Mouse (Mus musculus) adrenal gland, postnatal 36 days (tissue): Measurements from ENCODE around the gene Aoah. TPM values are rescaled to one million over a fixed set of nuclear protein-coding genes. Genes with fewer than 3 reads are reported as not detected.

Source experiments
- DNase-seq, 2 experiments: peaks; one replicate each; pipeline ENCODE4 v3.0.0; 2021; ENCODE audit warnings: mixed read lengths in 1 of 2
- long read RNA-seq, 2 experiments: library from polyadenylated mRNA; stranded (forward); transcript quantifications; one replicate each; pipeline ENCODE4 v2.0.0; 2021; ENCODE audit warnings: borderline sequencing depth in 2 of 2
- total RNA-seq, 2 experiments: library from RNA; stranded (reverse); gene quantifications; 2 replicates each; pipeline ENCODE4 v1.2.3; 2021

Aoah gene
- 1 to 10 TPM; 1.4 to 1.7 TPM for total RNA-seq
- long read RNA-seq, experiment 1, result 0 reads
- long read RNA-seq, experiment 2, partial matches to known transcripts, result 0 of 1 reads
- long read RNA-seq, experiment 2, other reads (novel, unspliced or antisense), result 1 of 1 reads

DNA sequence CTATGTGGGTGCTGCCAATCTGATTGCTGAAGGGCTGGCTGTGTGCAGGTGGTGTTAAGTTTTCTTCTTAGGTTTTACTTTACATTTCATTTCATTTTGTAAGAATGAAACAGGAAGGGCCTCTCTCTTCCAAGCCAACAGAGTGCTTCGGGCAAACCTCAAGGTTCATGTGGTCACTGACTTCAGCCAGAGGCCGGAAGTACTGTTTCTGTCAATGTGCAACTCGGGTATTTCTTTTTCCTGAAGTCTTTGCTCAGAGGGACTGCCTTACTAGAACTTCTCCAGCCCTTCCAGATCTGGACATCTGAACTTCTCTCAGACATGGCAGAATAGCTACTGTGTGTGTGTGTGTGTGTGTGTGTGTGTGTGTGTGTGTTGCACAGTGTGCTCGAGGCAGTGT is at the start of gene Aoah:
Aoah (plus strand) TSS at position 213 of the 400 bp plus-strand sequence.
- no peak for DNase-seq

- no peak for DNase-seq
Measured at GRCm38 (mm10) chr13:20754843-20755242, 39.1 kb upstream of the Aoah start.

DNA sequence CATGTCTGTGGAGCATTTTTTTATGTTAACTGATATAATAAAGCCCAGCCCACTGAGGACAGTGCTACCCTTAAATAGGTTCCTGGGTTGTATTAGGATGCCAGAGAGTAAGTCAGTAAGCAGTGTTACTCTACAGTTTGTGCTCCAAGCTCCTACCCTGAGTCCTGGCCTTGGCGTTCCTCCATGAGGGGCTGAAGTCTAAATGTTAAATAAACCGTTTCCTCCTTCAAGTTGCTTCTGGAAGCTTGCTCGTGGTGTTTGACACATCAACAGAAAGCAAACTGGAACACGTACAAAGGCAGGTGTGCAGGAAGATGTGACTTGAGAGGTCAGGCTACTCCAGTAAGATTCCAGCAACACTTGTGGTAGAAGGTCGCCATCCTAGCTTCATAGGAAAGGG is 10.3 kb upstream of the Aoah start:
- DNase-seq, result no peak

DNA sequence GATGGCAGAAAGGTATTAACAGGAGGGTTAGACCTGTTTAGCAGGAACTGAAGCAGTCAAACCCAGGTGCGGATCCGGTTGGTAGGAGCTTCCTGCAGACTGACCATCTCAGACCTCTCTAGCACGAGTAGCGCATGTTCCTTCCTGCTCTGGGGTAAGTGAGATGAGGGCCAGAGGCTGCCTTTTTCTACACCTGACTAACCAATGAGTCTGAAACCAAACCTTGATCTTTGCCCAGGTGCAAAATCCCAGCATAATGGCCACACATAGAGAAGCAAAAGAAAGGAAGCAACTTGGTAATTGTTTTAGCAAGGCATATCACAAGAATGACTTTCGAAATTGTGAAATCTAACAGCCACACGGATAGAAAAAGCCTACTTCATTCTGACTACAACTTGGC is 9.9 kb upstream of the Aoah start:
- no peak for DNase-seq

DNA sequence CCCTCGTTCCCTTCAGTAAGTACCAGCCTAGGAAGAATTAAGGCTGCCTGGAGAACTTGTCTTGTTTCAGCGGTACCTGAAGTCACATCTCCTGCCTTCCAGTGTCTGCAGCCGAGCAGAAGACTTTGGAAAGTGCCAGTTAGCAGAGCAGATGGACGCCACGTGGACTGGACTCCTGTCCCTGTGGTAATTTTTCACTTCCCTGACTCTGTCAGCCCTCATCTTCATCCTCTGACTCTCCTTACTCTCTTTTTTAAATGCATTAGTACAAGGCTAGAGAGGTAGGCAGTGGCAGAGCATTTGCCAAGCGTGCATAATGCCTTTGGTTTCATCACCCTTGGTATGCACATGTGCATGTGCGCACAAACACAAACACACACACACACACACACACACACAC is 8.0 kb upstream of the Aoah start:
- DNase-seq, result no peak

DNA sequence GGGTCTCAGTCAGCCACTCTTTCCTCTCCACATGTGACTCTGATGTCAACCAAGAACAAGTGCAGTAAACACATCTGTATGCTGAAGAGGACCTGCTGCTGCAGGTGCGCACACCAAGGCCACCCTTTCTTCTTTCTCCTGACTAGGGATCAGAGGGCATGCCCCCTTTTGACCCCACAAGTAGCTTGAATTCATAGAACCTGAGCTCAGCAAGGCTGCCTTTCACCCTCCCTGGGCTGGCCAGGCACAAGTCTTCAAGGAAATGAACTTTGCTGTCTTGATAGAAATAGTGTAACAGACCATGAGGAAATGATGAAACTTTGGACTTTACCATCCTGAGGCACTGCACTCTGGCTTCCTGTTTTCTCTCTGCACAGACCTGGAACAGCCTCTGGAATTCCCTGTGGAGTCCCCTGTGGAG is 7.1 kb upstream of the Aoah start:
- DNase-seq, result peak in 1 of 2 experiments; percentile 3

DNA sequence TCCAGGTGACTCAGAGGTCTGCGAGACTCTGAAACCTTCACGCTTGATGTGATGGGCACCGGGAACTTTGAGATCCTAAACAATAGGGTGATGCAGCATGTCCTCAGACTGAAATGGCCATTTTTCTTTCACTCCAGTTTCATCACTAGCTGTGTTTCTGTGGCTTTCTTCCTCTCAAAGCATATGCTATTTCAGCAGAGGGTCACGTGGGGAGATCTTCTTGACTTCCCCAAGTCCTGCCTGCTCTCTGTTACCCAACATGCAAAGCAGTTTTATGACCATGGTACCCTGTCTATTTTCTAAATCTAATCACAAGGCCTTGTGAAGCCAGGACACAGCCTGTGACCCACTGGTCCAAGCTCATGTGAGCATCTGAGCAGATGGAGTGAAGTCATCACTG is 6.0 kb upstream of the Aoah start:
- DNase-seq, result no peak

DNA sequence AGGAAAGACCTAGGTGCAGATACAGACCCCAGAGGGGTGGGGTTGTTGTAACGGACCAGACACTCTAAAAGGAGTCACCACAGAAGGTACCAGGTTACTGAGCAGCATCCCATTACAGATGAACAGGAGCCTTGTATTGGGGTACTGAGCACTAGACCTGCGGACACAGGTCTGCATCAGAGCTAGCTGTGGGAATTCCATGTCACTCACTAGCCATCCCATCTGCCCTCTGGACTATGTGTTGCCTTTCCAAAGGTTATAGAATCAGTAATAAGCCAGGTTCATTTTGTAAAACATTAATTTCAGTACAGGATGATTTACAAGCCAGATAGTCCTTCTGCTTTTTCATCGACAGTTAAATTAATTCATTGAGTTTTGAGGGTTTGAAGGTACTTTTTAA is 2.7 kb downstream of the Aoah start:
- DNase-seq, result no peak

GRCm38 (mm10) chr13:20798536-20798935 is 4.6 kb downstream of the Aoah start:
- DNase-seq, result no peak

DNA sequence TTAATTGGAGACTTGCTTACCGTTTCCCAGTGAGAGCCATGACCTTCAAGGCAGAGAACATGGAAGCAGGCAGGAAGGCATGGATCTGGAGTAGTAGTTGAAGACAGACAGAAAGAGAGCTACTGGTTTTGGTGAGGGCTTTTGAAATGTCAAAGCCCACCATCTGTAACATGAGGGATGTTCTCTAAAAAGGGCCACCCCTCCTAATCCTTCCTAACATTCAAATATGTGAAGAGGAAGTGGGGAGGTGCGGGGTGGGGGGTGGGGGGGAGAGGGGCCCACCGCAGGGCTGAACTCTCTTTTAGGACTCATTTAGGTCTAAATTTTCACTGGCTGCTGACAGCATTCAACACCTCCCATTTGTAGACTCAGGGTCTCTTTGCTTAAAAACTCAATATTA is 5.9 kb downstream of the Aoah start:
- no peak for DNase-seq

- no peak for DNase-seq
Measured at GRCm38 (mm10) chr13:20800569-20800968, 6.7 kb downstream of the Aoah start.

DNA sequence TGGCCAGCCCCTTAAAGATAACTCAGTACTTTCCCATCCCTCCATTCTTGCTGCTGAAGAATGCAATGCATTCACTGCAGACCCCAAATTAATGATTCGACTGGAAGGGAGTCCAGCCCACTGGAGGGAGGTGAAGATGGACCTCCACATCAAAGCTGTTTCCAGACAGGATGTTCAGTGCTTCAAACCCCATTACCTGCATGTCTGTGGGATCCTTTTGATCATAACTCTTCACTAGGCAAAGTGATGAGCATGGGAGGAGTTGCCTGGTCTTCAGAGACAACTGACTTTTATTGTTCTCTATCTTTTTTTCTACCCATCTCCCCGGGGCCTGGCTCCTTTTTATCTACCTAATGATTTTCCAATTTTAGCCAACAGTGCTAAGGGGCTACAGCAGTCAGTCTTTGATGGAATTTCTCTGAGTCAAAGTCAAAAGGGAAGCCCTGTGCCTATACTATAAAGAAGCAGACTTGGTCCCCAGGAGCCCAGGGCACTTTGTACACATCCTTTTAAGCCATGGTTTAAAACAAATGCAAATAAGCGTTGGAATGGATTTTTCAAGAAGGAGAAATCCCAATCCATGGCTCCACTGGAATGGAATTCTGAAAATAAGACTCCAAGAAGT is 18.0 kb downstream of the Aoah start:
- no peak for DNase-seq

GRCm38 (mm10) chr13:20816385-20816784 is 22.5 kb downstream of the Aoah start:
- DNase-seq, result no peak

GRCm38 (mm10) chr13:20820712-20821328 is 26.9 kb downstream of the Aoah start:
- DNase-seq, result no peak

GRCm38 (mm10) chr13:20828728-20829127 is 34.8 kb downstream of the Aoah start:
- no peak for DNase-seq

DNA sequence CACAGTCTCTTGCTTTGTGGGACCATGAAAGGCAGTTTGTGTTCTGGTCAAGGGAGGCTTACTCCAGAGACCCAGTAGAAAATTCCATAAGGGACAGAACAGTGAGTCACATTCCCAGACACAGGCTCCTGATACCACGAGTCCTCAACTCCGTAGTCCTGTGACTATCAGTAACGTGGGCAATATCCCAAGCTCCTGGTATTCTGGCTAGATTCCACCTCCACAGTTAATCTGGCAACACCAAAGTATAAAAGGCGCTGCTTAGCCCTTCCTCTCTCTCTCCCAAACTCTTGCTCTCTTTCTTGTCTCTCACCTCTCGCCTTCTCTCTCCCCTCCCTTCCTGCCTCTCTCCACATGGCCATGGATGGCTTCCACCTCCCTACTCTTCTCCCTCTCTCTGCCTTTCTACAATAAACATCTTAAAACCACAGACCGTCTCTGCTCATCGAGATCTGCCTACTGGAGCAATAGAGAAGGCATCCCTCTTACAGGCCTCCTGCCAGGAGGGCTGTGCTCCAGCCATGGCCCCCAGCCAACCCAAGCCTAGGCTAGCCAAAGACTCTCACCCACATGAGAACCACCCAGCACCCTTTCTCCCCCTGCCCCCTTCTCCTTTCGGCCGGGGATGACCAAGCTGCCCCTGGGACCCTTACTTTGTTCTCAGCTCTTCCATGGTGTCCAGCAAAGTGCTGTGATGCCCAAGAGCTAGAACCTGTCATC is 35.4 kb downstream of the Aoah start:
- peak in 1 of 2 experiments; percentile 2 for DNase-seq

DNA sequence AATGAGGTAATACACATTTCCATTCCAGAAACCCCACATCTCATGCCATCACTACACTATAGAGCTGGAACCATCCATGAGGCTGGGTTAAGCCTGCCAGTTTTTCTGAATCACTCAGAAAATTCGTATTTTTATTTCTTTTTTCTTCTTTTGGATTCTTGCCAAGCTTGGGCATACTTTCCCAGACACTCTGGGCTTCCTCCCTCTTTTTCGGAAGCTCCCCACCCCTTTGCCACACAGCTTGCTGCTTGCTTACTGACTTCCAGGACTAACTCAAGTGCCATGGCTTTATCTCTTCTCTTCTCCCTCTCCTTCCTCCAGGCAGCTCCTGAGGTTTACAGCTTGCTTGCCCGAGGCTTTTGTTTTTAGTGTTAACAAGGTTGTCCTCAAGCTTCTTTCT is 62.0 kb downstream of the Aoah start:
- no peak for DNase-seq

DNA sequence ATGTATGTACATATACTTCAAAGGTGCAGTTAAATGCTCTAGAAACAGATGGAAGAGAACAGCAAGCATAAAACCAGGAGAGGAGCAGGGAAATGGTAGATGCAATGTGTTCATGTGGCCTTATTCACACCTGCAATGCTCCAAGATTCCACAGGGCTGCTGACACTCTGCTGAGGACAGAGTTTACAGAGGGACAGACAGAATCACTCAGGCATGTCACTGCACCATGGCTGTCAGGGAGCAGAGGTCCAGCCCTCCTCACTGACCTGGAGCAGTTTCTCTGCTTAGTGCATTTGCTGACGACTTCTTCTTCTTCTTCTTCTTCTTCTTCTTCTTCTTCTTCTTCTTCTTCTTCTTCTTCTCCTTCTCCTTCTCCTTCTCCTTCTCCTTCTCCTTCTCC is 105.5 kb downstream of the Aoah start:
- no peak for DNase-seq

DNA sequence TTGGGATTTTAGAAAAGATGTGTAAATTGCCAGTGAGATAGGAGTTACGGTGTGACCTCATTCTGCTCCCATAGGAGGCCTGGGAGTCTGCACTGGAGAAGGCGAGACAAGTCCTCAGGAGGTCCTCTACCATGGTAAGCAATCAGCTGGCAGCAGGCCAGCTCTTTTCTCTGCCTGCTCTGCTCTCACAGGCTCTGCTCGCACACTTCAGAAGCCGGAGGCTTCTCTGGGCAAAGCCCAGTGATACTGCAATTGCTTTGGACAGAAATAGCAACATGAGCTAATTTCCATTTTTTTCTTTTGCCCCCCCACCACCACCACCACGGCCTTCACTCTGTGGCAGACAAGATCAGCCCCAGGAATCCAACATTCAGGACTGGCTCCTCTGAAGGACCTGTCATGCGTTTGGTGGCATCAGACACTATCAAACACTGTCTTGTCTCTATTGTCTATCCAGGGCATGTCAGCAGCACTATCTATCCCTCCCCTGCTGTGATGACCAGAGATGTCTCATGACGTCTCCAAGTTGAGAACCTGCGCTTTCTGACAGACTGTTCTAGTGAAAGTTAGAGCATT is 106.6 kb downstream of the Aoah start:
- DNase-seq, result peak; percentile 12 to 27

GRCm38 (mm10) chr13:20900972-20901457 is 107.1 kb downstream of the Aoah start:
- DNase-seq, result no peak

DNA sequence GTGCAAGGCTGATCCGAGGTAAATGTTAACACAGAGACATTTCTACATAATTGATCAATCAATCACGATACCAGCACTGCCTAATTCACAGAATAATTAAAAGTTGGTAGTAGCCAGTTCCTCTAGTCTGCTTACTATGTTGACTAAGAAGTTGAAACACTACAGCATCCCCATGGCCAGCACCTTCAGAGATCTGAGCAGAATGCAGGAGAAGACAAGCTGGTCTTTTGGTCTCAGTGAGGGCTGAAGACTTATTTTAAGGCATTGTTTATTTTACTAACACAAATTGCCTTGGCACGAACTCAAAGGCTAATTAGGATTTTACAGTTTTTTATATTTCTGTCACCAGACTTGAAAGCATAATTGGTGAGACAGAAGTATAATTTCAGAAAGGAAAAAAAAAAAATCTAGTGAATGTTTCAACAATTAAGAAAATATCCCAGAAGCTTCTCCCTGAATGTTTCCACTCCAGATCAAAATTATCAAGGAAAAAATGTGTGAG is 107.8 kb downstream of the Aoah start:
- no peak for DNase-seq

DNA sequence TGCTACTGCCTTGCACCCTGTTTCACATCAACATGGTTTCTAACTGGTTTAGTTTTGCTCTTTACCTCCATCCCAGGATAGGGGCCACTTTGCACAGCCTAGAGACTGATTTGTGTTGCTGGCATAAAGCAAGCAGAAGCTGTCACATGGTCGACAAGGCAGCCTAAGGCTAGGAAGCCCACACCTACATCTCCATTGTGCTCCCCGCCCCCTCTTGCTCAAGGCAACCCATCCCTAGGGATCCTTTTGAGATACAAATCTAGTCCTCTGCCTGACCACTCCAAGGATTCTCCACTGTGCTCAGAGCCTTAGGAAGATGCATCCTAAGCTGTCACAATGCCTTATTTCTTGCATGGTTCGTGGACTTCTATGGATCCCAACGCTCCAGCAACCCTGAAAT is 110.2 kb downstream of the Aoah start:
- no peak for DNase-seq

GRCm38 (mm10) chr13:20905195-20905594 is 111.3 kb downstream of the Aoah start:
- no peak for DNase-seq
